Mouse (Mus musculus) neural tube, postnatal 0 days (tissue): ENCODE results near the gene Timp3. TPM values are rescaled to one million over a fixed set of nuclear protein-coding genes. Genes with fewer than 3 reads are reported as not detected.

ENCODE experiments used
- polyA plus RNA-seq: library from polyadenylated mRNA; unstranded; fragments of >200 nt; fragmentation: Nextera tagmentation; extraction: Ambion mirVana; gene quantifications from 2 replicates; pipeline ENCODE4 v1.2.1, GENCODE M21; 2015

Gene Timp3
- polyA plus RNA-seq, result 76.2 and 77.4 TPM in 2 replicates

DNA sequence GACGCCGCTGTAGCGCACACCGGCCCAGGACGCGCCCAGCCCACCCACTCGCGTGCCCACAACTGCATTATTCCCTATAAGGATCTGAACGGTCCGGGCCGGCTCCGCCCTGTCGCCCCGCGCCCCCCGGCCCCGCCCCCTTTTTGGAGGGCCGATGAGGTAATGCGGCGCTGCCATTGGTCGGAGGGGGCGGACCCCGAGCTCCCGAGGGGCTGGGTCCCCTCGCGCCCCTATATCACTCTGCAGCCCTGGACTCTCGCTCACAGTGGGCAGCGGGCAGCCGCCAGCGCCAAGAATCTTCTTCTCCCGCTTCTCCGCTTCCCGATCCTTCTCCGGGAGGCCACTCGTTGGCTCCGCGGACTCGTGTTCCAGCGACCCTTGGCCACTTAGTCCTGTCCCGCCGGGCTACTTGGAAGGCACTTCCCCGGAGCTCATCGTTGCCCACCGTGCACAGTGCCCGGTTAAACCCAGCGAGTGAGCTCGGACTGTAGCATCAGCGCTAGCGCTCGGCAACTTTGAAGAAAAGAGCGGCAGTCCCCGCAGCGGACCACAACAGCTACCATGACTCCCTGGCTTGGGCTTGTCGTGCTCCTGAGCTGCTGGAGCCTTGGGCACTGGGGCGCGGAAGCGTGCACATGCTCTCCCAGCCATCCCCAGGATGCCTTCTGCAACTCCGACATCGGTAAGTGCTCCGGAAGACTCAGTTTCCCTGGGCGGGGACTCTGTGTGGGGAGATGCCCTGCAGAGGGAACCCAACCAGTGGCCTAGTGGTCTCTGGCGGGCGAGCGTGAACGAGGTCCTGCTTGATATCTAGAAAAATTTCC lies at the start of gene Timp3:
Timp3 (plus strand) TSS at position 80 of the 824 bp plus-strand sequence.

Other genes with a start within 250 kb of the Timp3 start
- gene Syn3, start 198.5 kb downstream of the Timp3 start, polyA plus RNA-seq, result 17.6 and 22.0 TPM in 2 replicates